Mouse (Mus musculus): Measurements from ENCODE around the gene Mitf. TPM values are rescaled to one million over a fixed set of nuclear protein-coding genes. Genes with fewer than 3 reads are reported as not detected.

Gene Mitf
- polyA plus RNA-seq, 1 experiment from 2014 or later, result 0.40 TPM

- Histone ChIP-seq H3K4me3 (ENCODE audit: low read depth, low read length) (no peak overlapping the region), H3K27ac (ENCODE audit: low read length) (no peak overlapping the region), H3K9ac (ENCODE audit: low read depth, low read length) (no peak overlapping the region), H3K9me3 (replicated peaks; ENCODE audit: control insufficient read depth, low read length) (no peaks in the 10 kb centered on the region), H3K4me2 (ENCODE audit: low read depth, low read length) (no peak overlapping the region), H3K36me3 (ENCODE audit: control insufficient read depth, insufficient read depth) (no peaks in the 10 kb centered on the region), H3K4me1 (ENCODE audit: control insufficient read depth, low read depth, low read length) (no peaks in the 10 kb centered on the region; the same call in 1 of the 2 replicates), H3K27me3 (ENCODE audit: control insufficient read depth, insufficient read depth, low read depth, low read length) (no peaks in the 10 kb centered on the region)
- ATAC-seq (ENCODE audit: low read depth), result no peak
- 80% methylated on average over 12 of the region's 12 CpGs for WGBS (ENCODE audit: insufficient replicate concordance)
Measured at GRCm38 (mm10) chr6:97993507-97993906, 186.7 kb downstream of the Mitf start.

- no peaks in the 10 kb centered on the region for H3K36me3 ChIP-seq (ENCODE audit: control insufficient read depth, insufficient read depth)
- 33% methylated on average over 11 of the region's 11 CpGs for WGBS (ENCODE audit: insufficient replicate concordance)
- H3K9me3 ChIP-seq (replicated peaks; ENCODE audit: control insufficient read depth, low read length), result no peaks in the 10 kb centered on the region
- no peak overlapping the region for H3K4me2 ChIP-seq (ENCODE audit: low read depth, low read length)
- no peak overlapping the region for H3K9ac ChIP-seq (ENCODE audit: low read depth, low read length)
- ATAC-seq (ENCODE audit: low read depth), result no peak
- H3K4me1 ChIP-seq (ENCODE audit: control insufficient read depth, low read depth, low read length), result no peaks in the 10 kb centered on the region; the same call in 1 of the 2 replicates
- no peak overlapping the region for H3K4me3 ChIP-seq (ENCODE audit: low read depth, low read length)
- H3K27ac ChIP-seq (ENCODE audit: low read length), result no peak overlapping the region
- no peaks in the 10 kb centered on the region for H3K27me3 ChIP-seq (ENCODE audit: control insufficient read depth, insufficient read depth, low read depth, low read length)
Measured at GRCm38 (mm10) chr6:97995606-97996307, 188.9 kb downstream of the Mitf start.

- H3K36me3 ChIP-seq (ENCODE audit: control insufficient read depth, insufficient read depth), result no peaks in the 10 kb centered on the region
- H3K9me3 ChIP-seq (replicated peaks; ENCODE audit: control insufficient read depth, low read length), result no peaks in the 10 kb centered on the region
- H3K9ac ChIP-seq (ENCODE audit: low read depth, low read length), result no peak overlapping the region
- H3K4me2 ChIP-seq (ENCODE audit: low read depth, low read length), result no peak overlapping the region
- H3K4me3 ChIP-seq (ENCODE audit: low read depth, low read length), result no peak overlapping the region
- H3K4me1 ChIP-seq (ENCODE audit: control insufficient read depth, low read depth, low read length), result no peaks in the 10 kb centered on the region
- ATAC-seq (ENCODE audit: low read depth), result no peak
- H3K27ac ChIP-seq (ENCODE audit: low read length), result no peak overlapping the region
- no peaks in the 10 kb centered on the region for H3K27me3 ChIP-seq (ENCODE audit: control insufficient read depth, insufficient read depth, low read depth, low read length)
- WGBS (ENCODE audit: insufficient replicate concordance), result 50% methylated on average over 4 of the region's 4 CpGs
Measured at GRCm38 (mm10) chr6:98001551-98001950, 194.7 kb downstream of the Mitf start.

DNA sequence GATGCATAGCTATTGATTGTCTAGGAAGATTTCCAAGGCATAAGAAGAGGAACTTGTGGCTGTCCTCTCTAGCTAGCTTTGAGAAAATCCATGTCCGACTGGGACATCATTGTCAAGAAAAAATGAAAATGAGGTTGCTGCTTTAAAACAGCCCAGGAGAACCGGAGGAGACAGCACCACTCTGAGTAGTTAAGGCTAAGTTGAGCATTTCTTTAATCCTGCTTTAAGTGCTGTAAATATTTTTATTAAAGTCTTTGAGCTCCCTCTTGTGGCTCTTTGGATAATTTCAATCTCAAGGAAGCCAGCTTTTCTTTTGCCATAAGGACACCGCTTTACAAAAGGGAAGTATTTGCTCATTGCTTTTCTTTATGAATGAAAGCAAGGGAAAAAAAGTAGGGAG lies 196.3 kb downstream of the Mitf start:
- H3K27me3 ChIP-seq (ENCODE audit: control insufficient read depth, insufficient read depth, low read depth, low read length), result no peaks in the 10 kb centered on the region
- H3K4me1 ChIP-seq (ENCODE audit: control insufficient read depth, low read depth, low read length), result no peaks in the 10 kb centered on the region
- H3K9me3 ChIP-seq (replicated peaks; ENCODE audit: control insufficient read depth, low read length), result no peaks in the 10 kb centered on the region
- H3K4me3 ChIP-seq (ENCODE audit: low read depth, low read length), result no peak overlapping the region
- no peak overlapping the region for H3K27ac ChIP-seq (ENCODE audit: low read length)
- H3K4me2 ChIP-seq (ENCODE audit: low read depth, low read length), result no peak overlapping the region
- WGBS (ENCODE audit: insufficient replicate concordance), result 12% methylated on average over 3 of the region's 3 CpGs
- H3K36me3 ChIP-seq (ENCODE audit: control insufficient read depth, insufficient read depth), result no peaks in the 10 kb centered on the region
- H3K9ac ChIP-seq (ENCODE audit: low read depth, low read length), result no peak overlapping the region
- no peak for ATAC-seq (ENCODE audit: low read depth)

GRCm38 (mm10) chr6:98005566-98005965 lies 198.7 kb downstream of the Mitf start:
- Histone ChIP-seq H3K4me2 (ENCODE audit: low read depth, low read length) (no peak overlapping the region), H3K27me3 (ENCODE audit: control insufficient read depth, insufficient read depth, low read depth, low read length) (no peaks in the 10 kb centered on the region), H3K4me1 (ENCODE audit: control insufficient read depth, low read depth, low read length) (no peaks in the 10 kb centered on the region), H3K27ac (ENCODE audit: low read length) (no peak overlapping the region), H3K9me3 (replicated peaks; ENCODE audit: control insufficient read depth, low read length) (no peaks in the 10 kb centered on the region), H3K9ac (ENCODE audit: low read depth, low read length) (no peak overlapping the region), H3K36me3 (ENCODE audit: control insufficient read depth, insufficient read depth) (no peaks in the 10 kb centered on the region), H3K4me3 (ENCODE audit: low read depth, low read length) (no peak overlapping the region)
- ATAC-seq (ENCODE audit: low read depth), result no peak
- WGBS (ENCODE audit: insufficient replicate concordance), result 53% methylated on average over 1 of the region's 1 CpGs

DNA sequence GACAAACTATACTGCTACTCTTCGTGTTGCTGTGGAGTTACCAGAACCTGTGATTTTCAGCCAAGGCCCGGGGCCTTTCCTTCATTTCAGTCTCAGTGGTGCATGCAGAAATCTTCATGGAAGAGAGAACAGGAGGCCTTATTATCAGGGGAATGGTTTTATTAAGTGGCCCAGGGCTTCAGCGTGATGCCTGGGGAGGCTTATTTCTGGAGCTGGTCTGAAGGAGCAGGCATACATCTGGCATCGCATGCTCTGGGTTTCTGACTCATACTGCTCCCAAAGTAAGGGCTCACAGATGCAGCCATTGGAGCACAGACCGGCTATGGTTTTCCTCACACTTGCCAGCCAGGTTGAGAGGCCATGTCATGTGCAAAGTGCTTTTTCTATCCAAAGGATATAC lies 208.2 kb downstream of the Mitf start:
- Histone ChIP-seq H3K27me3 (ENCODE audit: control insufficient read depth, insufficient read depth, low read depth, low read length) (no peaks in the 10 kb centered on the region), H3K36me3 (ENCODE audit: control insufficient read depth, insufficient read depth) (no peaks in the 10 kb centered on the region), H3K27ac (ENCODE audit: low read length) (no peak overlapping the region), H3K4me1 (ENCODE audit: control insufficient read depth, low read depth, low read length) (no peaks in the 10 kb centered on the region), H3K9ac (ENCODE audit: low read depth, low read length) (no peak overlapping the region), H3K4me2 (ENCODE audit: low read depth, low read length) (no peak overlapping the region), H3K4me3 (ENCODE audit: low read depth, low read length) (no peak overlapping the region), H3K9me3 (replicated peaks; ENCODE audit: control insufficient read depth, low read length) (no peaks in the 10 kb centered on the region)
- WGBS (ENCODE audit: insufficient replicate concordance), result 69% methylated on average over 5 of the region's 5 CpGs
- ATAC-seq (ENCODE audit: low read depth), result no peak

DNA sequence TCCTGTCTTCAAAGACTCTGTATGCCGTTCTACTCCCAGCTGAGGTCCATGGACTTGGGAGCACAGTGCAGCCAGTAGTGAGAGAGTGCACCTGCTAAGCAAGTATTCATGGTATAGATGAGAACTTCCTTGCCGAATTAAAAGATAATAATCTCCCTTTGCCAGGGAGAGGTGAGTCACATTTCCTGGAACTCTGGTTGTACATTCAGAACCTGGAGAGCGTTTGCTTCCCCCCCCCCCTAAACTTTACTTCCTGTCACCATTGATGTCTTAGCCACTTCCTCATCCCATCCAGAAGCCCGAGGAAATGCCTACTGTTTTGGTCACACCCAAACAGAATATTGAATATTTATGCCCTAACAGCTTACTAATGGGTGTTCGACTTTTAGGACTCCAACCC lies 209.0 kb downstream of the Mitf start:
- ATAC-seq (ENCODE audit: low read depth), result no peak
- no peak overlapping the region for H3K4me2 ChIP-seq (ENCODE audit: low read depth, low read length)
- no peak overlapping the region for H3K27ac ChIP-seq (ENCODE audit: low read length)
- H3K9me3 ChIP-seq (replicated peaks; ENCODE audit: control insufficient read depth, low read length), result no peaks in the 10 kb centered on the region
- H3K27me3 ChIP-seq (ENCODE audit: control insufficient read depth, insufficient read depth, low read depth, low read length), result no peaks in the 10 kb centered on the region
- 28% methylated on average over 5 of the region's 5 CpGs for WGBS (ENCODE audit: insufficient replicate concordance)
- no peaks in the 10 kb centered on the region for H3K36me3 ChIP-seq (ENCODE audit: control insufficient read depth, insufficient read depth)
- no peak overlapping the region for H3K9ac ChIP-seq (ENCODE audit: low read depth, low read length)
- no peak overlapping the region for H3K4me3 ChIP-seq (ENCODE audit: low read depth, low read length)
- H3K4me1 ChIP-seq (ENCODE audit: control insufficient read depth, low read depth, low read length), result no peaks in the 10 kb centered on the region

DNA sequence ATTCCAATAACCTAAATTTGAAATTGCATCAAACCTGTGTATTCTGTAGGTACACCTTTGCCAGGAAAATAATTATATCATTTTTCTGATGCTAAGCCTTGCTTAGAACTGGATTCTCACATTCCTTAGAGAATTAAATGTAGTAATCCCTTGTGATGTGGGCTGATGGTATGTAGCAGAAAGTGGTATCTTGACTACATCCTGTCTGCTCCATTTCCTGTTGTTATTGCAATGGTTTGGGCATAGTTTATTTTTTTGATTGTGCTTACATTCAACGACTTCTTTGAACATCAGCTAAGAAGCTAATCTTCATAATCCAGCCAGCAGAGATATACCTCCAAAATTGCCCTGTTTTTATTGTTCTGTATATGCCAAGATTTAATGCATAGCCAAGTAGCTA lies 217.0 kb downstream of the Mitf start:
- Histone ChIP-seq H3K4me2 (ENCODE audit: low read depth, low read length) (no peak overlapping the region), H3K27me3 (ENCODE audit: control insufficient read depth, insufficient read depth, low read depth, low read length) (no peaks in the 10 kb centered on the region), H3K36me3 (ENCODE audit: control insufficient read depth, insufficient read depth) (no peaks in the 10 kb centered on the region), H3K4me3 (ENCODE audit: low read depth, low read length) (no peak overlapping the region), H3K27ac (ENCODE audit: low read length) (no peak overlapping the region), H3K9me3 (replicated peaks; ENCODE audit: control insufficient read depth, low read length) (no peaks in the 10 kb centered on the region), H3K9ac (ENCODE audit: low read depth, low read length) (no peak overlapping the region), H3K4me1 (ENCODE audit: control insufficient read depth, low read depth, low read length) (no peaks in the 10 kb centered on the region)
- 21% methylated on average over 1 of the region's 1 CpGs for WGBS (ENCODE audit: insufficient replicate concordance)
- no peak for ATAC-seq (ENCODE audit: low read depth)

GRCm38 (mm10) chr6:98038513-98038912 lies 231.7 kb downstream of the Mitf start:
- Histone ChIP-seq H3K36me3 (ENCODE audit: control insufficient read depth, insufficient read depth) (no peaks in the 10 kb centered on the region), H3K4me2 (ENCODE audit: low read depth, low read length) (no peak overlapping the region), H3K9me3 (replicated peaks; ENCODE audit: control insufficient read depth, low read length) (no peaks in the 10 kb centered on the region), H3K27me3 (ENCODE audit: control insufficient read depth, insufficient read depth, low read depth, low read length) (no peaks in the 10 kb centered on the region), H3K27ac (ENCODE audit: low read length) (no peak overlapping the region), H3K9ac (ENCODE audit: low read depth, low read length) (no peak overlapping the region), H3K4me3 (ENCODE audit: low read depth, low read length) (no peak overlapping the region), H3K4me1 (ENCODE audit: control insufficient read depth, low read depth, low read length) (no peaks in the 10 kb centered on the region)
- 57% methylated on average over 3 of the region's 3 CpGs for WGBS (ENCODE audit: insufficient replicate concordance)
- no peak for ATAC-seq (ENCODE audit: low read depth)
